Mouse (Mus musculus): ENCODE measurements around the gene Ccdc88c. TPM values are rescaled to one million over a fixed set of nuclear protein-coding genes. Genes with fewer than 3 reads are reported as not detected.

Gene Ccdc88c
- total RNA-seq, 2 experiments from 2014 or later, result 21.9 to 25.5 TPM

GRCm38 (mm10) chr12:101004982-101005381, 23.9 kb downstream of the Ccdc88c start:
- no peak for DNase-seq (ENCODE audit: low spot score in 2 of 2)
- intact Hi-C loops (cut with DNase I), result no loop called here

- intact Hi-C loops (cut with DNase I), result no loop called here
Observed at GRCm38 (mm10) chr12:101002801-101003513, 25.9 kb downstream of the Ccdc88c start.

GRCm38 (mm10) chr12:100999061-100999954, 29.5 kb downstream of the Ccdc88c start:
- intact Hi-C loops (cut with DNase I), result no loop called here

More at GRCm38 (mm10) chr12:101002801-101003513, 25.9 kb downstream of the Ccdc88c start:
- DNase-seq (ENCODE audit: low spot score in 2 of 2), result no peak

GRCm38 (mm10) chr12:100998564-100998962, 30.3 kb downstream of the Ccdc88c start:
- intact Hi-C loops (cut with DNase I), result no loop called here

More at GRCm38 (mm10) chr12:100999061-100999954, 29.5 kb downstream of the Ccdc88c start:
- DNase-seq (ENCODE audit: low spot score in 2 of 2), result no peak

GRCm38 (mm10) chr12:100997830-100998563, 30.9 kb downstream of the Ccdc88c start:
- DNase-seq (ENCODE audit: low spot score in 2 of 2), result no peak
- intact Hi-C loops (cut with DNase I), result no loop called here

More at GRCm38 (mm10) chr12:100998564-100998962, 30.3 kb downstream of the Ccdc88c start:
- no peak for DNase-seq (ENCODE audit: low spot score in 2 of 2)

GRCm38 (mm10) chr12:100996378-100996898, 32.4 kb downstream of the Ccdc88c start:
- peak; percentile 46 to 89 for DNase-seq (ENCODE audit: low spot score in 2 of 2)
- intact Hi-C loops (cut with DNase I), result no loop called here

GRCm38 (mm10) chr12:100995607-100996377, 33.1 kb downstream of the Ccdc88c start:
- no peak for DNase-seq (ENCODE audit: low spot score in 2 of 2)
- intact Hi-C loops (cut with DNase I), result no loop called here

GRCm38 (mm10) chr12:100994140-100995015, 34.5 kb downstream of the Ccdc88c start:
- intact Hi-C loops (cut with DNase I), result no loop called here

GRCm38 (mm10) chr12:100993146-100993545, 35.7 kb downstream of the Ccdc88c start:
- intact Hi-C loops (cut with DNase I), result no loop called here
- no peak for DNase-seq (ENCODE audit: low spot score in 2 of 2)

More at GRCm38 (mm10) chr12:100994140-100995015, 34.5 kb downstream of the Ccdc88c start:
- peak in 1 of 2 experiments; percentile 65 for DNase-seq (ENCODE audit: low spot score in 2 of 2)

GRCm38 (mm10) chr12:100992505-100992904, 36.4 kb downstream of the Ccdc88c start:
- intact Hi-C loops (cut with DNase I), result no loop called here

GRCm38 (mm10) chr12:100991119-100991518, 37.7 kb downstream of the Ccdc88c start:
- DNase-seq (ENCODE audit: low spot score in 2 of 2), result no peak
- intact Hi-C loops (cut with DNase I), result no loop called here

More at GRCm38 (mm10) chr12:100992505-100992904, 36.4 kb downstream of the Ccdc88c start:
- no peak for DNase-seq (ENCODE audit: low spot score in 2 of 2)

GRCm38 (mm10) chr12:100990291-100990690, 38.6 kb downstream of the Ccdc88c start:
- DNase-seq (ENCODE audit: low spot score in 2 of 2), result no peak
- intact Hi-C loops (cut with DNase I), result no loop called here

GRCm38 (mm10) chr12:100989780-100990288, 39.0 kb downstream of the Ccdc88c start:
- no peak for DNase-seq (ENCODE audit: low spot score in 2 of 2)
- intact Hi-C loops (cut with DNase I), result loop anchor here (2.0 kb wide), 1 partner anchor 39 kb away; the partner anchor contains the start of gene Ccdc88c

- intact Hi-C loops (cut with DNase I), result loop anchor here (2.0 kb wide), 1 partner anchor 40 kb away; the partner anchor contains the start of gene Ccdc88c
Observed at GRCm38 (mm10) chr12:100988324-100989130, 40.3 kb downstream of the Ccdc88c start.

GRCm38 (mm10) chr12:100986423-100986822, 42.4 kb downstream of the Ccdc88c start:
- intact Hi-C loops (cut with DNase I), result no loop called here
- DNase-seq (ENCODE audit: low spot score in 2 of 2), result peak in 1 of 2 experiments; percentile 49

More at GRCm38 (mm10) chr12:100988324-100989130, 40.3 kb downstream of the Ccdc88c start:
- peak; percentile 64 to 86 for DNase-seq (ENCODE audit: low spot score in 2 of 2)

- intact Hi-C loops (cut with DNase I), result no loop called here
Observed at GRCm38 (mm10) chr12:100985793-100986157, 43.1 kb downstream of the Ccdc88c start.

More at GRCm38 (mm10) chr12:100985793-100986157, 43.1 kb downstream of the Ccdc88c start:
- DNase-seq (ENCODE audit: low spot score in 2 of 2), result no peak
